Mouse (Mus musculus): ENCODE results near the gene Tspoap1.
A peak's percentile ranks its signal among the peaks of the same experiment; 100 is the strongest.

The Tspoap1 gene

DNA sequence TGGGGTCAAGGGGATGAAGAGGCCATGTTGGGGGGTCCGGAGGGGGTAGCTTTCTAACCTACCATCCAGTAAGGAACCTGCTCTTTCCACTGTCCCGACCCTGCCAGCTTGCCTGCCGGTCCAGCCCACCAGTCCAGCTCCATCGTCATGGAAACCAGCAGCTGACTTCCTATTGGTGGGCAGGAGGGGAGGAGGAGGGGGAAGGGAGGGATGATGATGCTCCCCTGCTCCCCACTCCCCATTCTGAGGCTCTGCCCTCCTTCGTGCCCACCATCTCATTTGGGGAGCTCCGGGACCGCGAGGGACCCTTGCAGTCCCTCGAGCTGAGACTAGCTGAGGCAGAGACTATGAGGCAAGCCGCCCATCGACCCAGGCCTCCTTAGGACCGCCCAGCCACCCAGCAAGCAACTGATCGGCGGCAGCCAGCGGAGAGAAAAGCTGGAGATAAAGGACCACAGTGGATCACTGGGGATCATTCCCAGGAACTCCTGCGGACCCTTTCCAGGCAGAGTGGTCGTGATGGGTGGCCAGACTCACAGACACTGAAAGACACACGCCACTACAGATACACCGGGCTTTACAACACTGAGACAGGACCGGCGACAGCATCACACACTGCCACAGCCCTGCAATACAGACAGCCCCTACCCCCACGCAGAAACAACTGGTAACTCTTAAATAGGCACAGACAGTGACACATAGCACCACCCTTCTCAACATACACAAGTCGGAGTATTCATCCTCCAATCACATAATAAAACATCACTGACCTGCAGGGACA is at the start of gene Tspoap1:
Tspoap1 (plus strand) TSS at position 241 of the 781 bp plus-strand sequence.
- no peak for DNase-seq (ENCODE audit: low spot score)

DNA sequence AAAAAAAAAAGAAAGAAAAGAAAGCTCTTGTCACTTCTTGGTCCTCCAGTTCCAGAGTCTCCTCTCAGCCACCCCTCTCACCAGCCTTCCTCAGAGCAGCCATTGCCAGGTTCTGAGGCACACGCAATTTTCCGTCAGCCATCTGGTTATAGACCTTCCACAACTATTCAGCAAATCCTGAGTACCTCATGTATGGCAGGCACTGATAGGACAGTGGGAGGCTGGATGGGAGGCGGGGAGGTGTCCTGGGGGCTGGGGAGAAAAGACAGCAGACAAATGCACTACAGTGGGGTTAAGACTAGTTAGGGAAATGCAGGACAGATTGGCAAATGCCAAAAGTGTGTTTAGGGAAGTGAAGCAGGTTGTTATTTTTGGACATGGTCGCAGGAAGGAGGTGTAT is 48.2 kb upstream of the Tspoap1 start:
- DNase-seq (ENCODE audit: low spot score): no peak

DNA sequence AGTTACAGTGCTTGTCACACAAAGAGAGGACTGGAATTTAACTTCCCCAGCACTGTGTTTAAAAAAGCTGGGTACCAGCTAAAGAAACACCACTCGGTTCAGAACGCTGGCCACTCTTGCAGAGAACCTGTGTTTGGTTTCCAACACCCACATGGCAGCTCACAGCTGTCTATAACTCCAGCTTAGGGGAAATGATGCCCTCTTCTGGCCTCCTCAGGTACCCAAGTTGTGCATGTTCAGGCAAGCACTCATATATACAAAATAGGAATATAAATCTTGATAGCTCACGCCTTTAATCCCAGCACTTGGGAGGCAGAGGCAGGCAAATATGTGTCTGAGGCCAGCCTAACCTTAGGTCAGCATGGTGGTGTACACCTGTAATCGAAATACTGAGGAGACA is 44.3 kb upstream of the Tspoap1 start:
- DNase-seq (ENCODE audit: low spot score): no peak

DNA sequence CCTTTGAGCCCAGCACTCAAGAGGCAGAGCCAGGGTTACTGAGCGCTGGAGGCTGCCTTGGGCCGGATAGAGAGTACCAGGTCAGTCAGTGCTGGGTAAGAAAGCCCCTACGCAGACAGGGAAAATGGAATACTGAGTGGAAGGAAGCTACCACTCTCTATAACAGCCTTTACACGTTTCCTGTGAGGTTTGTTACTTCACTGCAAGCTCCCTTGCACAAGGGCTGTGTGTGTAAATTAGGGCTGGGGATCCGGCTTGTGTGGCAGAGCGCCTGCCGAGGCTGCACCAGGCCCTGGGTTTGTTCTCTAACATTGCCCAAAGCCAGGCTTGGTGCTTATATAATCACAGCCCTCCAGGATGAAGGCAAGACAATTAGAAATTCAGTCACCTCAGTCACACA is 40.8 kb upstream of the Tspoap1 start:
- DNase-seq (ENCODE audit: low spot score): no peak

DNA sequence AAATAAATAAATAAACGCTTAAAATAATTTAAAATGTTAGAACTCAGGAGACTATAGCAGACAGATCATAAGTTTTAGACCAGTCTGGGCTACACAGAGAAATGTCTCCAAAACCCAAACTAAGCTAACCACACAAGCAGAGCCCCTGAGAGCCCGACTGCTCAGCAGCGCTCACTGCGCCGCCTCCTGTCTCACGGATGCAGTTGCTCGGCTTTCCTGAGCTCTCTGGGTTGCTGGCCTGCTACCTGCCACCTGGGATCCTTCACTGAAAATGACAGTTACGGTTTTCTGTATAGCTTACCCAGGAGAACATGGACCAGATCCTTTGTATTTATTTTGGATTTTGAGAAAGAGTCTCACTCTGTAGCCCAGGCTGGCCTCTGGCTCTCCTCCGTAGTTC is 40.0 kb upstream of the Tspoap1 start:
- no peak for DNase-seq (ENCODE audit: low spot score)

DNA sequence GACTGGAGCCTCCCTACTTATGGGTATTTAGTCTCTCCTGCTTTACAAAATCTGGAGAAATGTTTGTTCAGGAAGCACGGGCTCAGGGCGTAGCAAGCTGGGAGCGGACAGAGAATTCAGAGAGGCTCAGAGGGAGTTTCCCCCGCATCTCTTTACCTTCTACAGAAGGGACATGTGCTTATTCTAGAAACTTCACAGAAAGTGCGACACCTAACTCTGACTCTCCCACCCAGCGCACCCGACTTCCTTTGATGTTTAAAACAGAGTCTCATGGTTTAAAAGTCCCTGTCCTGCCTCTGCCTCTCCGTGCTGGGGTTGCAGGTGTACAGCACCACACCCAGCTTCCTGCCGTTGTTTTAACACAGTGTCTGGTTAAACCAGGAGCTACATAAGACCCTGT is 39.5 kb upstream of the Tspoap1 start:
- no peak for DNase-seq (ENCODE audit: low spot score)

DNA sequence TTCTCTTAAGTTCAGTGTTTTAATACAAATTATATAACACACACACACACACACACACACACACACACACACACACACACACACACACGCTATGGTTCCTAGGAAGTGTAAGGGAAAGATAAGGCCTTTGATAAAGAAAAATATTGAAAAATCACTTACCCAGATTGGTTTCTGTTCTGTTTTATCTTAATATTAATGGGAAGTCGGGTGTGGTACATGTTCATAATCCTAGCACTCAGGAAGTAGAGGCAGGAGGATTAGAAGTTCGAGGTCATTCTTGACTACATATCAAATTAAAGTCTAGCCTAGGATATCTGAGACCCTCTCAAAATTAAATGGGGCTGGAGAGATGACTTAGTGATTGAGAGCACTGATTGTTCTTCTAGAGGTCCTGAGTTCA is 38.2 kb upstream of the Tspoap1 start:
- no peak for DNase-seq (ENCODE audit: low spot score)

GRCm38 (mm10) chr11:87722891-87723290 is 37.5 kb upstream of the Tspoap1 start:
- no peak for DNase-seq (ENCODE audit: low spot score)

DNA sequence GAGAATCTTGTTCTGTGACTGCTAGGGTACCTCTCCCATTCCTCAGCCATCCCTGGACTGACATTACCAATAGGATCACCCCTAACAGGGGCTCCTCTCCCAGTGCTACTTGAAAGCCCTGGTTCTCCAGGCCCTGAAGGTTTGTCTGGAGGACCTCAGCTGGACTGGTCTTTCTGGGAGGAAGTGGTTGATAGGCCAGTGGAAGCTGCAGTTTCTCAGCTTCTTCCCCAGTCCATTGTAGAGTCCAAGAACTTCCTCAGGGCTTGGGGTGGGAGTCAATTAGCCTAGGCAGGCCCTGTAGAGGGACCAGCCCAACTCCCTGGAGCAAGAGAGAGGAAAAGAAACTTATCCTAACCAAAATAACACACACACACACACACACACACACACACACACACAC is 34.8 kb upstream of the Tspoap1 start:
- no peak for DNase-seq (ENCODE audit: low spot score)

- no peak for DNase-seq (ENCODE audit: low spot score)
Measured at GRCm38 (mm10) chr11:87725964-87726562, 34.3 kb upstream of the Tspoap1 start.

DNA sequence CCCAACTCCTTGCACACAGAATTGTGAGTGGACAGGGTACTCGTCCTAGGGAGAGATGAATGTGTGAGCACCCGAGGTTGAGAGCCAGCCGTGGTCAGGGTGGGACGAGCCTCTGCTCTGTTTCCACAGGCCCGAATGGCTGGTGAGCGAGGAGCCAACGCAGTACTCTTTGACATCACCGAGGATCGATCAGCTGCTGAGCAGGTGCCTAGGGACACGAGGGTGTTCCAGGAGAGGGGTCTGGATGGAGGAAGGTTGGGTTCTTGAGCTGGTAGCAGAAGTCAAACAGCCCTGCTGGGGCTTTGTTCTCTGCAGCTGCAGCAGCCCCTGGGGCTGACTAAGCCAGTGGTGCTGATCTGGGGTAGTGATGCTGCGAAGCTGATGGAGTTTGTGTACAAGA is 33.3 kb upstream of the Tspoap1 start:
- DNase-seq (ENCODE audit: low spot score): no peak

- no peak for DNase-seq (ENCODE audit: low spot score)
Measured at GRCm38 (mm10) chr11:87727471-87727870, 32.9 kb upstream of the Tspoap1 start.

GRCm38 (mm10) chr11:87728850-87729592 is 31.3 kb upstream of the Tspoap1 start:
- no peak for DNase-seq (ENCODE audit: low spot score)

DNA sequence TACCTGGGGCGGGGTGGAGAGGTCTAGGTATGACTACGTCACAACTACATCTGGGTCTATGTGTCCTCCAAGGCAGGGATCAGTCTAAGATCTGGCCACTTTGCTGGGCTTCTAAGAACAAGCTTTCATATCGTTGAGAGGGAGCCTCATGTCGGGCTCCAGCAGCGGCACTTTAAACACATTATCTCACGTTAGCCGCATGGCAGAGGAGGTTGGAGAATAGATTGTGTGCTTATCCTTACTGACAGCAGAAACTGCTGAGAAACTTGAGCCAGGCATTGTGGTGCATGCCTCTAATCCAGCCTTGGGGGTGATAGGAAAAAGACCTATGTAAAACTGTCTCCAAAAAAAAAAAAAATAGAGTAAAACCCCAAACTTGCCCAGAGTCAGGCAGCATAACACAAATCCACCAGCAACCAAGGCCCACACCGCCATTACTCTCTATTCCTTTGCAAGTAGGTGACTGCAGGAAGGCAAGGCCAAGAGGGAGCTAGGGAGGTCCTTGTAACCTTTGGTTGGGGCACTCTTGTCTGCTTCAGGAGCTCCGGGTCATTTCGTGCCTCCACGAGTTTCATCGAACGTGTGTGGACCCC is 30.7 kb upstream of the Tspoap1 start:
- DNase-seq (ENCODE audit: low spot score): no peak

DNA sequence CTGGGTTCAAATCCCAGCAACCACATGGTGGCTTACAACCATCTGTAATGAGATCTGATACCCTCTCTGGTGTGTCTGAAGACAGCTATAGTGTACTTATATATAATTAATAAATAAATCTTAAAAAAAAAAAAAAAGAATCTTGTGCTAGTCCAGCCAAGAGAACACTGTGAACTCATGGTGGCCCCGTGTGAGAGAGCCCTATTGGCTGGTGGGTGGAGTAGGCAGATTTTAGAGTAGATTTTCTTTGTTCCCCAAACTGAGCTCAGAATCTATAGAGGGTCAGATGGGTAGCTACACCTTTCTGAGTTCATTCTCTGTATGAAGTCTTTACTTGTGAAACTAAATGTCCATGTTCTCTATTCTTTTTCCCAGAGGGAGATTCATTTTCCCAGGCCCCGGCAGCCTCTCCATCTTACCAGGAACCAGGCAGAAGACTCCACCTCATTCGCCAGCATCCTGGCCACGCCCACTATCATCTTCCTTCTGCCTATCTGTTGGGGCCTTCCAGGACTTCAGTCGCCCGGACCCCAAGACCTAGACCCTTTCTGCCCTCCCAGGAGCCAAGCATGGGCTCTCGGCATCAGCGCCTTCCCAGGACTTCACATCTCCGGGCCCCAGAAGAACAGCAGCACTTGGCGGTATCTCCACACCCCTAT is 29.6 kb upstream of the Tspoap1 start:
- DNase-seq (ENCODE audit: low spot score): no peak

GRCm38 (mm10) chr11:87734346-87734745 is 26.0 kb upstream of the Tspoap1 start:
- no peak for DNase-seq (ENCODE audit: low spot score)

- DNase-seq (ENCODE audit: low spot score): no peak
Measured at GRCm38 (mm10) chr11:87735691-87736090, 24.6 kb upstream of the Tspoap1 start.

- peak; percentile 41 for DNase-seq (ENCODE audit: low spot score)
Measured at GRCm38 (mm10) chr11:87736647-87737134, 23.6 kb upstream of the Tspoap1 start.

GRCm38 (mm10) chr11:87737175-87737740 is 23.1 kb upstream of the Tspoap1 start, which contains the start of gene Supt4a:
TSS of gene Supt4a (plus strand) at chr11:87737552.
- peak; percentile 95 for DNase-seq (ENCODE audit: low spot score)

DNA sequence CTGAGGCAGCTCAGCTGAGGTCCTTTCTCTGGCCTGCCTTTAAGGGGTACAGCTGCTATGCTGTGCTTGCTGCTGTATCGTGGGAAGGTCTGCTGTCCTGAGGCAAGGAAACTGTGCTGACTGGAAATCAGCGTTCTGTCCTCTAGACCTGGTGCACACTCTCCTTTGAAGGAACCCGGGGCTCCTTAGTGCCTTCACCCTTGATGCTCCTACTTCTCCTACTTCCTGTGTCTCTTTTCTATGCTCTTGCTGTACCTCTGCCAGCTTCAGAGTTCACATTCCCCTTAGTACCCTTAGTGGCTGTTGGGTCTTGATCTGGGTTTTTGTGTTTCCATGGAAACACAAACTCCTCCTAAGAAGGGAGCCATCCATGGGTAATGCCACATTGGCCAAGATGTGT is 16.6 kb upstream of the Tspoap1 start:
- no peak for DNase-seq (ENCODE audit: low spot score)

GRCm38 (mm10) chr11:87744964-87745363 is 15.4 kb upstream of the Tspoap1 start:
- DNase-seq (ENCODE audit: low spot score): no peak
